Mouse (Mus musculus): ENCODE data around the gene Mthfd1l. TPM values are rescaled to one million over a fixed set of nuclear protein-coding genes. Genes with fewer than 3 reads are reported as not detected.

Mthfd1l gene
- total and polyA plus RNA-seq, 2 experiments from 2014 or later: 7.4 to 10.7 TPM

DNA sequence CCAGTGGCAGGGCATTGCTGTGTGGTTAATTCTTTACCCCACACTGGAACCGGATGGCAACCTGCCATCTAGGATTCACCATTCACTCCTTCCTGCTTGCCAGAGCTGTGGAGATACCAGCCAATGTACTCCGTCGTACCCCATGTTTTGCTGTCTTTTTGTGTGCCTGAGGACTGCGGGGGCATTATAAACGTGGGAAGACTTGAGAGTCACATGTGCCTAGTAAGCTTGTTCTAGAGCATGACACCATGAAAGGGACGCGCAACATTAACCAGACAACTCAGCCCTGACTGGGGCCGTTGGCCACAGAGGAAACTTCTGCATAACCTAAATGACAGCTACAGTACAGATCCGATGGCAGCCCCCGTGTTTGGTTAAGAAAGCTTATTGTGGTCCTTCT, 155.5 kb downstream of the Mthfd1l start:
- Histone ChIP-seq H3K27ac (no peak overlapping the region), H3K4me1 (ENCODE audit: insufficient read depth, low read length) (no peaks in the 10 kb centered on the region), H3K4me2 (ENCODE audit: low read depth, low read length) (no peak overlapping the region), H3K36me3 (ENCODE audit: insufficient read depth, low read length) (no peaks in the 10 kb centered on the region), H3K9me3 (ENCODE audit: low read length) (no peaks in the 10 kb centered on the region), H3K27me3 (ENCODE audit: insufficient read depth, low read length) (no peaks in the 10 kb centered on the region), H3K4me3 (ENCODE audit: low read length) (no peak overlapping the region), H3K9ac (replicated peaks; ENCODE audit: low read length) (no peak overlapping the region)
- 63% methylated on average over 10 of the region's 10 CpGs for WGBS
- DNase-seq (ENCODE audit: low spot score) (no peak), ATAC-seq (no peak)
- TF ChIP-seq CTCF (IDR thresholded peaks at IDR 0.05; ENCODE audit: low read depth): no peak

GRCm38 (mm10) chr10:4128915-4129314, 156.0 kb downstream of the Mthfd1l start:
- 73% methylated on average over 4 of the region's 4 CpGs for WGBS
- no peak for DNase-seq (ENCODE audit: low spot score)
- Histone ChIP-seq H3K9me3 (ENCODE audit: low read length) (no peaks in the 10 kb centered on the region), H3K27ac (no peak overlapping the region), H3K4me3 (ENCODE audit: low read length) (no peak overlapping the region), H3K4me2 (ENCODE audit: low read depth, low read length) (no peak overlapping the region), H3K4me1 (ENCODE audit: insufficient read depth, low read length) (no peaks in the 10 kb centered on the region), H3K9ac (replicated peaks; ENCODE audit: low read length) (no peak overlapping the region), H3K27me3 (ENCODE audit: insufficient read depth, low read length) (no peaks in the 10 kb centered on the region), H3K36me3 (ENCODE audit: insufficient read depth, low read length) (no peaks in the 10 kb centered on the region)
- ATAC-seq: no peak
- TF ChIP-seq CTCF (IDR thresholded peaks at IDR 0.05; ENCODE audit: low read depth): no peak

- Histone ChIP-seq H3K4me3 (ENCODE audit: low read length) (no peak overlapping the region), H3K4me2 (ENCODE audit: low read depth, low read length) (no peak overlapping the region), H3K36me3 (ENCODE audit: insufficient read depth, low read length) (no peaks in the 10 kb centered on the region), H3K9ac (replicated peaks; ENCODE audit: low read length) (no peak overlapping the region), H3K9me3 (ENCODE audit: low read length) (no peaks in the 10 kb centered on the region), H3K27me3 (ENCODE audit: insufficient read depth, low read length) (no peaks in the 10 kb centered on the region), H3K27ac (no peak overlapping the region), H3K4me1 (ENCODE audit: insufficient read depth, low read length) (no peaks in the 10 kb centered on the region)
- no peak for DNase-seq (ENCODE audit: low spot score)
- ATAC-seq: no peak
- WGBS: 74% methylated on average over 8 of the region's 8 CpGs
- no peak for TF ChIP-seq CTCF (IDR thresholded peaks at IDR 0.05; ENCODE audit: low read depth)
Measured at GRCm38 (mm10) chr10:4129461-4129860, 156.5 kb downstream of the Mthfd1l start.

DNA sequence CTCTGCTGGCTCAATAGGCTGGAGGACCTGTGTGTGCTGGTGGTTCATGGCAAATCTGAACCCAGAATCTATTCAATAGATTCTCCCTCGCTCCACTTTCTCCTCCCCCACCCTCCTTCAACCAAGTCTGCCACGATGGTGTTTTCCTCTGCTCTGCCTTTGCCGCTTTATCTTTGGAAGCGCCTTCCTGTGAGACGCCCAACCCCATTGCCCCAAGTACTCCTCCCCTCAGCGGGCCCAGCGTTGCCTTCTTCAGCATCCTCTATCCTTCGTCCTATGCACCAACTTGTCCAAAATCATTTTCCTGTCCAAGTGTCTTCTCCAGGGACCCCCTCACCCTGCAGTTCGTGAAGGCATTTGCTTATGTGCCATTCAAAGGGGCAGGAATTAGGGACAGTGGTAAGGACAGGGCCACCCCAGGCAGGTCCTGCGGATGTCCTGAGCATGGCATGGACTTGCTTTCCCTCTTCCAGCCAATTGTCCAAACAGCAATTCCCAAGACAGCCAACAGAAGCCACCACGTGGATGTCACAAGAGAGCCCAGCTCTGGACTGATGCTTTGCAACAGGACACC, 157.2 kb downstream of the Mthfd1l start:
- Histone ChIP-seq H3K36me3 (ENCODE audit: insufficient read depth, low read length) (no peaks in the 10 kb centered on the region), H3K27ac (no peak overlapping the region), H3K4me3 (ENCODE audit: low read length) (no peak overlapping the region), H3K9me3 (ENCODE audit: low read length) (no peaks in the 10 kb centered on the region), H3K4me2 (ENCODE audit: low read depth, low read length) (no peak overlapping the region), H3K9ac (replicated peaks; ENCODE audit: low read length) (no peak overlapping the region), H3K27me3 (ENCODE audit: insufficient read depth, low read length) (no peaks in the 10 kb centered on the region), H3K4me1 (ENCODE audit: insufficient read depth, low read length) (no peaks in the 10 kb centered on the region)
- DNase-seq (ENCODE audit: low spot score) (no peak), ATAC-seq (no peak)
- TF ChIP-seq CTCF (IDR thresholded peaks at IDR 0.05; ENCODE audit: low read depth): no peak
- 89% methylated on average over 11 of the region's 11 CpGs for WGBS

- H3K4me1 ChIP-seq (ENCODE audit: insufficient read depth, low read length): no peaks in the 10 kb centered on the region
- no peaks in the 10 kb centered on the region for H3K9me3 ChIP-seq (ENCODE audit: low read length)
- no peak overlapping the region for H3K4me3 ChIP-seq (ENCODE audit: low read length)
- no peak overlapping the region for H3K27ac ChIP-seq
- DNase-seq (ENCODE audit: low spot score) (no peak), ATAC-seq (no peak)
- no peak overlapping the region for H3K9ac ChIP-seq (replicated peaks; ENCODE audit: low read length)
- no peaks in the 10 kb centered on the region for H3K36me3 ChIP-seq (ENCODE audit: insufficient read depth, low read length)
- 64% methylated on average over 7 of the region's 7 CpGs for WGBS
- no peak overlapping the region for H3K4me2 ChIP-seq (ENCODE audit: low read depth, low read length)
- no peak for TF ChIP-seq CTCF (IDR thresholded peaks at IDR 0.05; ENCODE audit: low read depth)
- no peaks in the 10 kb centered on the region for H3K27me3 ChIP-seq (ENCODE audit: insufficient read depth, low read length)
Measured at GRCm38 (mm10) chr10:4132735-4133134, 159.8 kb downstream of the Mthfd1l start.

DNA sequence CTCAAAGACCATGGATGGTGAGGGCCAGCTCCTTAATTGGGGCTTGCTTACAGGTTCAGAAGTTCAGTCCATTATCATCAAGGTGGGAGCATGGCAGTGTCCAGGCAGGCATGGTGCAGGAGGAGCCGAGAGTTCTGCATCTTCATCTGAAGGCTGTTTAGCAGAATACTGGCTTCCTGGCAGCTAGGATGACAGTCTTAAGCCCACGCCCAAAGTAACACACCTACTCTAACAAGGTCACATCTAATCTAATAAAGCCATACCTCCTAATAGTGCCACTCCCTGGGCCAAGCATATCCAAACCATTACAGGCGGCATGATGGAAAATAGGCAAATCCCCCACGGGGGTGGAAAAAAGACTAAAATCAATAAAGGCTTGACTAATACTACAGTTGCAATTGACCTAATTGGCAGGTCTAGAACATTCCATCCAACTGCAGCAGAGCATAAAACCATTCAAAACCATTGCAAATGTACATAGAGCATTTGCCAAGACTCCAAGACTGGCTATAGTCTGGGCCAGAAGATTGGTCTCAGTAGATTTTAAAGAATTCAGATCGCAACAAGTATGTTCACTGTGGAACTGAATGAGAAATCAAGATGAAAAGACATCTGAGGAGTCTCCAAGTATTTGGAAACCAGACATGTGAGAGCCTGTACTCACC, 162.3 kb downstream of the Mthfd1l start:
- TF ChIP-seq CTCF (IDR thresholded peaks at IDR 0.05; ENCODE audit: low read depth): no peak
- DNase-seq (ENCODE audit: low spot score) (no peak), ATAC-seq (no peak)
- H3K4me3 ChIP-seq (ENCODE audit: low read length): no peak overlapping the region
- no peak overlapping the region for H3K9ac ChIP-seq (replicated peaks; ENCODE audit: low read length)
- H3K27ac ChIP-seq: no peak overlapping the region
- no peaks in the 10 kb centered on the region for H3K4me1 ChIP-seq (ENCODE audit: insufficient read depth, low read length)
- H3K4me2 ChIP-seq (ENCODE audit: low read depth, low read length): no peak overlapping the region
- WGBS: 90% methylated on average over 5 of the region's 5 CpGs
- H3K36me3 ChIP-seq (ENCODE audit: insufficient read depth, low read length): no peaks in the 10 kb centered on the region
- H3K9me3 ChIP-seq (ENCODE audit: low read length): no peaks in the 10 kb centered on the region
- H3K27me3 ChIP-seq (ENCODE audit: insufficient read depth, low read length): no peaks in the 10 kb centered on the region

DNA sequence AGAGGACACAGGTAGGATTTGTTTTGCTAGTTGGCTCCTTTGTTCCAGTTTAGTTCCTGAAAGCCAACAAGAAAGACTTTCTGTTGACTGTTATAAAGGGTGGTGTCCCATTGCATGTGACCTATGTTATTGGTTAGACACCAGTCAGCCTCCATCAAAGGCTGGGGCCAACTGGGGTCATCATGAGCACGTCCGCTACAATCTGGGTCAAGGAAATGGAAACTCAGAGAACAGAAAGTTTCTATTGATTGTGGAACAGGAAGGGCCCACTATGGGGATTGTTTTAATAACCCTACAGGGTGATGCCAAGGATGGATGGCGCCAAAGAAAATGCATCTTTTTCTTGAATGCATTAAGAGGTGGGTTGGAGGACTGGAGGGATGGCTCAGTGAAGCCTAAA, 166.6 kb downstream of the Mthfd1l start:
- 73% methylated on average over 3 of the region's 3 CpGs for WGBS
- DNase-seq (ENCODE audit: low spot score): no peak
- ATAC-seq: no peak

More for the DNA sequence above, 166.6 kb downstream of the Mthfd1l start:
- TF ChIP-seq CTCF (IDR thresholded peaks at IDR 0.05; ENCODE audit: low read depth): no peak
- no peaks in the 10 kb centered on the region for H3K4me1 ChIP-seq (ENCODE audit: insufficient read depth, low read length)
- H3K27me3 ChIP-seq (ENCODE audit: insufficient read depth, low read length): no peaks in the 10 kb centered on the region
- H3K9me3 ChIP-seq (ENCODE audit: low read length): no peaks in the 10 kb centered on the region
- H3K4me2 ChIP-seq (ENCODE audit: low read depth, low read length): no peak overlapping the region
- H3K27ac ChIP-seq: no peak overlapping the region
- H3K4me3 ChIP-seq (ENCODE audit: low read length): no peak overlapping the region
- H3K9ac ChIP-seq (replicated peaks; ENCODE audit: low read length): no peak overlapping the region
- H3K36me3 ChIP-seq (ENCODE audit: insufficient read depth, low read length): no peaks in the 10 kb centered on the region
